Mouse (Mus musculus) common myeloid progenitor, adult 5-6 weeks (primary cell): ENCODE measurements around the gene BC024978. TPM values are rescaled to one million over a fixed set of nuclear protein-coding genes. Genes with fewer than 3 reads are reported as not detected.
"Not testable (repeated sequence)": the region's sequence is repeated elsewhere in the genome, so short reads cannot be mapped to it uniquely, and the experiment has no call there.

Experiments
- ATAC-seq: replicated peaks from 2 replicates; pipeline ENCODE4 v1.8.0; 2016; ENCODE audit warnings: low read depth, mild to moderate bottlenecking, moderate TSS enrichment, inconsistent platforms; ENCODE audit not compliant: poor library complexity, severe bottlenecking
- total RNA-seq: library from RNA; stranded (forward); fragments of 200-1000, 187-1606 nt; gene quantifications from 2 replicates; pipeline ENCODE4 v1.2.3, GENCODE M21; 2017

The BC024978 gene
- total RNA-seq, 1 experiment from 2014 or later, result 5.7 TPM

DNA sequence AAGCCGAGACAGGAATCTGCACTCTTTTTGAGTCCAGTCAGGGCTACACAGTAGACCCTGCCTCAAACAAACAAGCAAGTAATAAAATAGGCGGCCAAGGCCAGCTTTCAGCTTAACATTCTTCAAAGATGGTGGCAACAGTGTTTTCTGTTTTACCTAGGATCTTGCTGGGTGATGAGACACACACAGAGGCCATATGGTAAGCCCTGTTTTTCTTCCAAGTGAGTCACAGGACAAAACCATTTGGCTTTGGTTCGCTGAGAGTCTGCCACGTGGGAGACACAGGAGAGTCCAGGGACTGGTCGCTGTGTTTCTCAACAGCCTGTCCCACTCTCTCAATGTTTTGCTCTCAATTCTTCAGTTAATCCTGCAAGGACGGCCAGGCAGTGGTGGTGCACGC is 23.0 kb downstream of the BC024978 start:
- no peak for ATAC-seq

DNA sequence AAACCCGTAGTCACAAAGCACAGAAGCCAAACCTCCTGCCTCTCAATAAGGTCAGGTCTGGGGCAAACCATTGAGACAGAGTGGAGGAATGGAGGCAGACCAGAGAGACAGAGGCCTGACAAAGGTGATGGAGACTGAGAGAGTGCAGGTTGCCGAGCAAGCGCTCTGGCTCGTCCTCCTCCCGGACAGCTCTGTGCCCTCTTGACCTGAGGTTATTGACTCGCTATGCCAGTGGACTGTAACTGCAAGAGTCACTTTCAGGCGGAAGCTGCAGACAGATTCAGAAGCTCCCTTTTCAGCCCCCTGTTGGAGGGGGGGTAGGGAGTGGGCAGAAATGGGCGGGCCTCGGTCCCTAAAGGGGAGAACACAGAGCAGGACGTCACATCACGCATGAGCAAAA is 24.4 kb downstream of the BC024978 start:
- ATAC-seq, result no peak

DNA sequence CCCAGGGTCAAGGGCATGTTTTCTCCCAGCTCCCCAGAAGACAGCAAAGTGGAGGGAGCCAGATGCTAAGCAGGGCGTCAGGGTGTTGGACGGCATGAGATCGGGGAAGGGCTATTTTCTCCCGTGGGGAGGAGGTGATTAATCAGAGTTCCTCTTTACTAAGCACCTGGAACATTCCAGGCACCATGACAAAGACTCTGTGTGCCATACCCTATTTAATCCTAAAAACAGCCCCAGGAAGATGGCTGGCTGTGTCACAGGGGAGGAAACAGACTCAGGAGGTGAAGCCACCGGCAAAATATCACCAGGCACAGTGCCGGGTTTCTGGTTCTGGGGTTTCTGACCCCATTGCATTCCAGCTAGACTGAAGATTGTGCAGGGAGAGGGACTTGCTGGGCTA is 26.4 kb downstream of the BC024978 start:
- ATAC-seq, result no peak

DNA sequence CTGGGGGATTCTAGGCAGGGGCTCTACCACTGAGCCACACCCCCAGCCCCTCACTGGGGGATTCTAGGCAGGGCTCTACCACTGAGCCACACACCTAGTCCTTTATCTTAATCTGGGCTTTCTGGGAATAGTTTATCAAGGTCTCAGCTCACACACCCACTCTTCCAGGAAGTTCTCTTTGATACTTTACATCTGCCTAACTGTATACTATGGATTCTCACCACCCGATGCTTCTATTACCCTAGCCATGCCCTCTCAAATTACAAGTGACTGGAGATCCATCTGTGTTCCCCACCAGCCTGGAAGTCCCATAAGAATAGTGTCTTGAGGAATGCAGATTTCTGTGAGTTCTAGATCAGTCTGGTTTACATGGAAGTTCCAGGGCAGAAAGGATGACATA is 27.0 kb downstream of the BC024978 start:
- no peak for ATAC-seq

DNA sequence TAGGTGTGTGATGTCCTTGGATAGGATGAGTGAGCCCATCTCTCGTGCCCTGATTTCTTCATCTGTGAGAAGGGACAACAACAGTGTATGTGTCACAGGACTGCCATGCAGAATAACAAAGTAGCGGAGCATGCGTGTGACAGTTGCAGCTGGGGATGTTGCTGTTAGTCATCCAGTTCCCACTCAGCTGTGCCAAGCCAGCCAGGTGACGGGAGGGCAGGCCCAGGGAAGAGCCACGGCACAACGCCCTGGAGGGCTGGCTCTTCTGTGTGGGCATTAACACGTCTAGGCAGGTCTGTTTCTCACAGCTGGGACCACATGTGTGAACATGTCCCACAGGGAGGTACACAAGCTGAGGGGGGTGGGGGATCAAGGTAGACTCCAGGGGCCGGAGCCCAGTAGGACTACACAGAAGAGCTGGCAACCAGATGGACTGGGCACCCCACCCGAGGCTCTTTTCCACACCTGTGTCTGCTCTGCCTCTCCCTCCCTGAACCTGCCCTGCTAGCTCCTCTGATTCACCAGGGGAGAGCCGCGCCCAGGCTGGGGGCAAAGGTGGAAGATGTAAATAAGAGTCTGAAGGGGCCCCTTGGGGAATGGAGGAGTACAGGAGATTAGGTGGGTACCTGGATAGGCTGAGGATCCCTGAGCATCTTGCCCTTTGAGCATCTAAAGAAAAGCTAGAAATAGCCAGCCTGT is 29.4 kb downstream of the BC024978 start:
- ATAC-seq, result no peak

DNA sequence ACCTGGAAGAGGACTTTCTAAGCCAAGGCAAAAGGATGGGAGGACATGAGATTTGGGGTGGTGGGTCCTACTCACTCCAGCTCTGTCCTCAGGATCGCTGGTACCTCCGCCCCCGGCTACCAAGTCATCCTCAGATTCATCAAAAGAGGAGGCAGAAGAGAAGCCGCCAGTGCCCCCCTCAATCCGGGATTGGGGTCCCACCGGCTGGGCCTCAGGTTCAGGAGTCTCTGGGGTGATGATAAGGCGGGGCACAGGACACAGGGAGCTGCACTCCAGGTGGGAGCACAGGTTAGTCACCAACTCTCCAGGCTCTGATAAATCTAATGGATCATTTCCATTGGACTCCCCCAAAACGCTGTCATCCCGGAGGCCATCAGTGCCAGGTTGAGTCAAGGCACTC is 31.7 kb downstream of the BC024978 start:
- ATAC-seq, result no peak

DNA sequence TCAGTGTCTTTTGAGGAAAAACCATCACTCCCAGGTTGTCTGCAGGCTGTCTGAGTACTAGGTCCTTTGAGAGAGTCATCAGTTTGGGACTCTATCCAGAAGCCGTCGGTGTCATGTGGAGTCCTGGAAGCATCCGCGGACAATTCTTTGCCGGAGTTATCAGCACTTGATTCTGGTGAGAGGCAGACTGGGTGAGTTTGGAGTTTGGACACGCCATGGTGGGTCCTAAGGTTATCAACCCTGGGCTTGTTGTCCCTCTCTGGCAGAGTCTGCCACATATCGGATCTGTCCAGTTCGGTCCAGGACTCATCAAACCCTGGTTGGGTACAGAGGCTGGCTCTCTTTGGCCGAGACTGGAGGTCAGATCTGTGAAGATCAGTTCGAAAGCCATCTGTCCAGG is 32.1 kb downstream of the BC024978 start:
- no peak for ATAC-seq

DNA sequence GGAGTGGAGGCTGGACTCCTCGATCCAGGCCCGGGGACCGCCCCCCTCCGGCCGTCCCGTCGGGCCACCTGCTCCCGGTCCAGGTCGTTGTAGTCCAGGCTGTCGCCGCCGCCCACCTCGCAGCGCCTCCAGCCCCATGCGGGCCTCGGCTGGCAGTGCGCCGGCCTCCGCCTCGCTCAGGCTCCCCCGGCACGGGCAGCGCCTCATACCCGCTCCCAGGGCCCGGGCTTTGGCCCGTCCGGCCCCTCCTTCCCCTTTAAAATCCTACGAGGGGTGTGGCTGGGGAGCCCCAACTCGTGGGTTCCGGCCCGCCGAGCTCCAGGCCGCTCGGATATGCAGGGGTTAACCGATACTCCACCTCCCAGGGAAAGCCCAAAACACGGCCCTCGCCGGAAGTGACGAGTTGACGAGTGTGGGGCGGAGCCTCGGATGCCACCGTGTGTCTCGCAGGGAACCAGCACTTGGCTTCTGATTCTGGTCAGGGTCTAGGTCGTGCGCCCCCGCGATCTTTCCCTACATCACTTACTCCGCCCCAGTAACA is 32.8 kb downstream of the BC024978 start, which contains the start of gene Itpkc:
Gene Itpkc, minus strand, starts transcription at position 381 of the 541 bp plus-strand sequence.
- ATAC-seq, result peak; percentile 79

DNA sequence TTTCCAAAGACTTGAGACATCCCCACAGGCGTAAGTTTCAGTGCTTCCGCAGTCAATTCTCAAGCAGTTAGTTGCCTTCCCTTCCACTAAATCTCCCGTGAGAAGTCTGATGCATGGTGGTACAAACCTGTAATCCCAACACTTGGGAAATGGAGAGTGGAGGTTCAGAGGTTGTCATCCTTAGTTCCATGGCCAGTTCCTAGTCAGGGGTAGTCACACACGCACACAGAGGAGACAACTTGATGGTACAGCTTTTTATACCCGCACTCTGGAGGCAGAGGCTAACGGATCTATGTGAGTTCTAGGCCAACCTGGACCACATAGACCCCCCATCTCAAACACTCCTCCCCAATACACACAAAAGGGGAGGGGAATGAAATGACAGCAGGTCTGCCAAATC is 33.3 kb downstream of the BC024978 start:
- peak; percentile 9; the same call in 1 of the 2 replicates for ATAC-seq

DNA sequence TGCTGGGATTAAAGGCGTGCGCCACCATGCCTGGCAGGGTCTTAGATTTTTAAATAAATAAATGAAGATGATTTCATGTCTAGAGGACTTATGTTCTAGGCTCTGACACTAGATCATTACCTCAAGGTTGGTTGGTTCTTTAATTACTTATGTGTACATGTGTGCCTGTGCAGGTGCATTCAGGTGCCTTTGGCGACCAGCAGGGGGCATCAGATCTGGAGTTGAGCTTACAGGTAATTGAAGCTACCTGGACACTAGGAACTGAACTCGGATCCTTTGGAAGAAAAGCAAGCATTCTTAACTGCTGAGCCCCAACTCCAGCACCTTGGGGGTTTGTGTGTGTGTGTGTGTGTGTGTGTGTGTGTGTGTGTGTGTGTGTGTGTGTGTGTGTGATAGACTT is 35.2 kb downstream of the BC024978 start:
- ATAC-seq, result no peak

DNA sequence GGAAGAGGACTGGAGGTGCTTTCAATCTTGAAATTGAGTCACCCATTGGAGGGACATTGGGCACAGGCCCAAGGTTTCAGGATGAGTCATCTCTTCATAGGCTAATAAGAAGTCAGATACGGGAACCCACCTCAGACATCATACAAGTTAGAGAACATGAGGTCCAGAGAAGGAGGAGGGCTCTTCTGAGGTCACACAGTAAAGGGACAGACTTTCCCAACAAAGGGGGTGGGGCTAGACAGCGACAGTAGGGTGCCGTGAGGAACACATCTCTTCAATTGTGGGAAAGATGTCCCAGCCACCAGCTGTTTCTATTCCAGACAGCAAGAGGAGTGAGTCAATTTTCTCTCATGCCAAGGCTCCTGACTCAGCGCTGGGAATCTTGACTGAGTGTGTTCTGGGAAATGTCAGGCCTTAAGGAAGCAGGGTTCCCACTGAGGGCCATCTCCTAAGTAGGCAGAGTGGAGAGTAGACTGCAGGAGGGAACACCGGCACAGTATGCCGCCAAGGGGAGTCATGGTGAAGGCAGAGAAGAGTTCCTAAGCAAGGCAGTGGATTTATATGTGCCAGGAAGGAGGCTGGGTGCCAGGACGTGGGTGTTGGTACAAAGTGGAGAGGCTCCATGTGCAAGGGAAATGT is 36.2 kb downstream of the BC024978 start:
- ATAC-seq, result no peak

DNA sequence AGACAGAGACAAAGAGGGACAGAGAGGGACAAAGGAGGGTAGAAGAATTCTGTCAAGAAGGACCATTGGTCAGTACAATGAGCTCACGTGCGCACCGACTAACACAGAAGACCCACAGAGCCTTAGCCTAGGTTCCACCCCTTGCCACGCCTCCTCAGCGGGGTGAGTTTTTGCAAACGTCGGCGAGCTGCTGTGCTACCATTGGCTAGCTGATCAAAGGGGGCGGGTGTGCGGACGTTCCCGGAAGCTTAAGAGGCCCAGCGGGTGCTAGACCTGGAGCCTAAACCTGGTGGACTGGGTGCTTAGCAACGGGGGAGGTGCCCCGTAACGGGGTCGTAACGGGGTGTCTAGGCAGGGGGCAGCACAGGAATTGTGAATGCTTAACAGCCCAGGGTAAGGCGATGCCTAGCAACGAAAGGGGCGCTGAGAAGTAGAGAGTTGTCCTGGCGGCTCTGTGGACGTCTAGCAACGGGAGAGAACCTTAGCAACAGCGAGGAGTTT is 37.2 kb downstream of the BC024978 start, which contains the start of gene Coq8b:
Gene Coq8b, plus strand, starts transcription at position 243 of the 501 bp plus-strand sequence.
- ATAC-seq, result peak; percentile 91

DNA sequence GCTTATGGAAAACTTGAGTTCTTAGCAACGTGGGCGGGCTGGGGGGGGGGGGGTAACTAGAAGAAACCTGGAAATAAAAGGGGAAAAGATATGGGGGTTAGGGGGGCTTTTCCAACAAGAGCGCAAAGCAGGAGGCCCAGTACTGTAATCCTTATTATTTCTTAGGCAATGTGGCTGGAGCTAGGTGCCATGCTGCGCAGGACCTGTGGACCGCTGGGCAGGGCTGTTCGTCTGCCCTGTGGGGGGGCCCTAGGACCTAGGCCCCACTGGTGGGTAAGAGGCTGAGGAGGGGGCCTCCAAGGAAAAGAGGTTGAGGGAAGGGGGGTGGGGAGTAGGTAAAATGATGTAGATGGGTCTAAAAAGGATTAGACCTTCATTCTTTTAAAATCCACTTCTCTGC is 37.7 kb downstream of the BC024978 start:
- no peak for ATAC-seq

DNA sequence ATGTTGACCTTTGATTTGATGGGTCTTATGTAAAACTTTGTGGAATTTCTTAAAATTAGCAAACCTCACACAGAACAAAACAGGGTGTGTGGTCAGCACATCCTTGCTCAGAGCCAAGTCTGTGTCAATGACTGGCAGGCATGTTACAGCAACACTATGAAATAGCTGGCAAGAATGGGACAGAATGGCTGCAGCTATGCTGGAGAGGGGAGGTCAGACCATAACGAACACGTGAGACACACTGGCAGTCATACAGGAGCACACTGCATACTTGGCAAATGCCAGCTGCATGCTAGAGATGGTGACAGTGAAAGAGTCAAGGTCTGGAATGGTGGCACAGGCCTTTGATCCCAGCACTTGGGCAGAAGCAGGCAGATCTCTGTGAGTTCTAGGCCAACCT is 40.1 kb downstream of the BC024978 start:
- ATAC-seq, result no peak

DNA sequence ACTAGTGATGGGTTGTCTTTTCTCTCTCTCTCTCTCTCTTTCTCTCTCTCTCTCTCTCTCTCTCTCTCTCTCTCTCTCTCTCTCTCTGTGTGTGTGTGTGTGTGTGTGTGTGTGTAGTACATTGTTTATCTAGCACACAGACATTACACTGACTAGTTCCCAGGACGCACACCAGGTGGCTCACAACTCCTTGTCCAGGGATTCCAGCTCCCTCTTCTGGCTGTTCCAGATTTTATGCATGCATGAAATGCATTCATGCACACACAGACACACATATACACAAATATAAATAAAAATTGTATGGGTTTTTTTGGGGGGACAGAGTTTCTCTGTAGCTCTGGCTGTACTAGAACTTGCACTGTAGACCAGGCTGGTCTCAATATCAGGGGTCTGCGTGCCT is 41.9 kb downstream of the BC024978 start:
- ATAC-seq, result no peak

DNA sequence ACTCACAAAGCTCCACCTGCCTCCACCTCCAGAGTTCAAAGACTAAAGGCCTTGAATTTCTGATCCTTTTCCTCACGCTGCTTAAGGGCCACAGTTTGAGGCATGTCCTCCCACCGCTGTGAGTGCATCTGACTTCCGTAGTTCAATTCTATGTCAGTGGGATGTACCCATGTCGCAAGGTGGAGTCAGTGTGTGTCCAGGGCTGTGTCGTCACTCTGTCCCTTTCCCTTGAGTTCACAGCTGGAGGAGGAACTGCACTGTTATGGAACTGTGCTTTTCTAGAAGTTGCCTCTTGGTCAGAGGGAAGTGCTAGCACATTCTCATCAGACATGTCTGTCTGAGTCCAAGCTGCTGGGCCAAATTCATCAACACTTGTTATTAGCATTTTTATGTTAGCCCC is 43.0 kb downstream of the BC024978 start:
- no peak; the same call in 1 of the 2 replicates for ATAC-seq

DNA sequence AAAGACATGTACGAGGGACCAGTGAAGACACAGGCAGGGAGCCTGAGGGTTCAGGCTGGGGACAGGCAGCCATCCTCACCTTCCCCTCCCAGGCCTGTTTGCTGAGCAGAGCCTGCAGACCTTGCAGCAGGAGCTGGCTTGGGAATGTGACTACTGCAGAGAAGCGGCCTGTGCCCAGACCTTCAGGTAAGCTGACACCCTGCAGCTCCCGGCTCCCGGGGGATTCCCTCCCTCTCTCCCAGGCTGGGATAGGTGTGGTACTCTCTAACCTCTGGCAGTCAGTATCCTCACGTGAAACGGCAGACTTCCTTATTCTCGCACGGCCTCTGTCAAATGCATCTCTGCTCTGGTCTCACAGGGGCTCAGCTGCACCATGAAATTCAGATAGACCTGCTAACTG is 47.6 kb downstream of the BC024978 start:
- ATAC-seq, result no peak

DNA sequence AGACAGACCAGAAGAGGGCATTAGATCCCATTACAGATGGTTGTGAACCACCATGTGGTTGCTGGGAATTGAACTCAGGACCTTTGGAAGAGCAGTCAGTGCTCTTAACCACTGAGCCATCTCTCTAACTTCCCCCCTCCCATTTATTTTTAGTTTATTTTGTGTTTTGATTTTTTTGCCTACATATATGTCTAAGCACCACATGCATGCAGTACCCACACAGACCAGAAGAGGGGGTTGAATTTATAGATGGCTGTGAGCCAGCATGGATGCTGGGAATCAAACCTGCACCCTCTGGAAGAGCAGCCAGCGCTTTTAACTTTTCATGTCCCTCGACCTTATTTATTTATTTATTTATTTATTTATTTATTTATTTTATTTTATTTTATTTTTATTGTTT is 48.5 kb downstream of the BC024978 start:
- not testable (repeated sequence) for ATAC-seq

DNA sequence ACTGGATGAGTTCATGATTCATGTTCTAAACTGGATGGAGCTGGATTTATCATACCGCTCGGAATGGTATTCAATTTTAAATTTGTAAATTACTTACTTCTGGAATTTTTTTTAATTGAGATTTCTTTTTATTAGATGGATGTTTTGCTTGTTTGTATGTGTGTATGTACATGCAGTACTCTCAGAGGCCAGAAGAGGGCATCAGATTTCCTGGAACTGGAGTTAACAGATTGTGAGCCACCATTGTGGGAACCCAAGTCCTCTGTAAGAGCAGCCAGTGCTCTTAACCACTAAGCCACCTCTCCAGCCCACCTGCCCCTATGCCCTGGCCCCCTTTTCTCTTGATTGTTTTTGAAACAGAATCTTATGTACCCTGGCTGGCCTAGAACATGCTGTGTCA is 53.6 kb downstream of the BC024978 start:
- peak; percentile 59; the same call in 1 of the 2 replicates for ATAC-seq

DNA sequence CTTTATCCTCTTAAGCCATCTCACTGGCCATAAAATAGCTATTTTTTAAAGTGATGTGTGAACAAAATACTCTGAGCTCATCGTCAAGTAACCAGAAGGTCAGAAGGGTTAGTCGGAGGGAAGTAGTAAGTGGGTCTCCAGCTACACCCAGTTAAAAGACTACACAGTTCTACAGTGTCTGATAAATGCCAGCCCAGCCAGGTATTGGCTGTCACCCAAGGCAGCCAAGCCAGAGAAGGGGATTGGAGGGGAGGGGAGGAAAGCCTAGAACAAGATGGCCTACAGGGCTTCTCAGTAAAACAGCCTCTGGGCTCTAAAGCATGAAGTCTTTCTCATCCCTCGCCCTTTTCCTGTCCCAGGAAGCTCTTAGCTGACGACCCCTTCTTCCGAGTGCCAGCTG is 54.3 kb downstream of the BC024978 start:
- ATAC-seq, result no peak

DNA sequence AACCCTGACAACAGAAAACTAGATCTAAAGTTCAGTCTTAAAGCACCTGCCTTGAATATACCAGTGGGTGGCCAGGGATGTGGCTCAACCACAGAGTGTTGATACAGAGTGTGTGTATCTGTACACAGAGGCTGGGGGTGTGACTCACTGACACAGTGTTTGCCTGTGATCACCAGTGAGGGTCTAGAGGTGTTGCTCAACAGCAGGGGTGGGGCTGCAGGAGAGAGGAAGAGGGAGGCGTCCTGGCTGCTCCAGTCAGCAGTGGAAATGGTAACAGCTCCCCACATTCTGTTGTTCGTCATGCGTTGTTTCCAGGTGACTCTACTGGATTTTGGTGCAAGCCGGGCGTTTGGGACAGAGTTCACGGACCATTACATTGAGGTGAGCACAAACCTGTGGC is 56.4 kb downstream of the BC024978 start:
- ATAC-seq, result peak; percentile 75
